Mouse (Mus musculus) heart, postnatal 36 days (tissue): Measurements from ENCODE around the gene Klhl33. TPM values are rescaled to one million over a fixed set of nuclear protein-coding genes. Genes with fewer than 3 reads are reported as not detected.
A peak's percentile ranks its signal among the peaks of the same experiment; 100 is the strongest.
"Not testable (repeated sequence)": the region's sequence is repeated elsewhere in the genome, so short reads cannot be mapped to it uniquely, and the experiment has no call there.

Source experiments
- DNase-seq, 2 experiments: peaks; one replicate each; pipeline ENCODE4 v3.0.0; 2021 to 2022
- intact Hi-C: fragments of 180-260 bp; cut with DNase I; formaldehyde crosslinking; loops from one replicate; pipeline ENCODE4 v1.15.1; 2025
- total RNA-seq, 2 experiments: library from RNA; stranded (reverse); gene quantifications; 2 replicates each; pipeline ENCODE4 v1.2.3; 2021

Klhl33 gene
- total RNA-seq: 10 to 100 TPM; 27.6 to 43.8 TPM

DNA sequence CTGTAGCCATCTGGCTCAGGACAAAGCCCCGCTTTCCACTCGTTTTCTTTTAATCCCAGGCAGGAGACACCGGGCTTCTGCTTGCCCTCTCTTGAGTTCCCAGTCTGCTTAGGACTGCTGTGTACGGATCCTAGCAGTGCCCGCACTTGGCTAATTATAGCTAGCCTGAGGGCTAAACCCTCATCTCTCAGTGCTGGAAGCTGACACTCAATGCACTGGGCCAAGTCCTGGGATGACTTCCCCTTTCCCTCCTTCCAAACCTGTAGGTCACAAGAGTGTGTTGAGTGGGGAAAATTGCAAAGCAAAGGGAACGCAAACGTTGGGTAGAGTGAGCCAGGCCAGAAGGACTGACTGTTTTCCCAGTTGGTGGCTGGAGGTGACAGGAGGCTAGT, at the start of gene Klhl33:
Gene Klhl33 (minus strand): TSS at position 134 of the 392 bp plus-strand sequence.
- intact Hi-C loops: no loop called here
- peak; percentile 26 to 43 for DNase-seq

DNA sequence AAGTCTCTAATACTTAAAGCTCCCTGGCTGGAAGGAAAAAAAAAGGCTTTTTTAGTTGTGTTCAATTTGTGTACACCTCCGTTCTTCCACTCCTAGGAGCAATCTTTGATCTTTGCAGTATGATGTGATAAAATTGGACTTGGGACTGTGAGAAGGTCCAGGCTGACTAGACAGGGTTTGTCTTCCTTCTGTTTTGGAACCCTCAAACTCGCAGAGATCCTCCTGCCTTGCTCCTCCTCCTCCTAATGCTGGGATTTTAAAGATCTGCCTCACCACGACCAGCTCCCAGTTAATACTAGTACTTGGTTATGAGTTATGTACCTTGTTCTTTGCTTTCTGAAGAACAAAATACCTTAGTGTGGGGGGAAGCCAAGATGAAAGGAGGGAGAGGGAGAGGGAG, 48.2 kb upstream of the Klhl33 start:
- intact Hi-C loops: loop anchor here (2.0 kb wide), 1 partner anchor 15 kb away; the partner anchor contains the start of genes Pip4p1 and Pnp

DNA sequence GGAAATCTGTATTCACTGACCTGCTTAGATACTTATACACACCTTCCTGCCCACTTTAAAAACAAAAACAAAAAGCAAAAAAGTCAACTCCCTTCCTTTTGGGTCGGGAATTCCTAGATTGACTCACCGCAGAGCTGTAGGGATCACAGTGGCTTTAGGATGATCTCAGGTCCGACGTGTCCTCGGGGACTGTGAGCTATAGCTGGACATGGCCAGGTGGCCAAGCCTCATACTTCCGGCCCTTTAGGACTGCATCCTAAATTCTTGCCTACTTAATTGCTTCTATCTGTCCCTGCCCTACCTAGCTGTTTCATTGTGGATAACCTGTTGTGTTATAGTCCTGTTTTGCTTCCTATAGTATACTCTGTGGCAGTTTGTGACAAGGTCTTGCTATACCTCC, 47.8 kb upstream of the Klhl33 start:
- not testable (repeated sequence) for DNase-seq
- intact Hi-C loops: loop anchor here (2.0 kb wide), 1 partner anchor 14 kb away; the partner anchor contains the start of genes Pip4p1 and Pnp

More for the DNA sequence above, 48.2 kb upstream of the Klhl33 start:
- not testable (repeated sequence) for DNase-seq

DNA sequence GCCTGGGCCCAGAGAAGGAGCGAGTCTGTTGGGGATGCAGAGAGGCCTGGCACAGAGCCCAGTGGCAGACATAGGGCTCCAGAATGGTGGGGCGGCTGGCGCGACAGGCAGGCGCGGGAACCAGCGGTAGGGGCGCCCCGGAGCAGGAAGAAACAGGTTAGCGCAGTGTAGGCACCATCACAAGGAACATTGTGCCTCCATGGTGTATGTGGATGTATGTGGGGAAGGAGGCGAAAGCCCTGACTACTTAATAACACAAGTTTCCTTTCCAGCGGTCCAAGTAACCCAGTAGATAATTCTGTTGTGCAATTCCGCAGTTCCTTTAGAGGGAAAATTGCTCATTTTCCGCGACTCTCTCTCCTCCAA, 47.3 kb upstream of the Klhl33 start:
- intact Hi-C loops: loop anchor here (2.0 kb wide), 1 partner anchor 14 kb away; the partner anchor contains the start of genes Pip4p1 and Pnp
- not testable (repeated sequence) for DNase-seq

DNA sequence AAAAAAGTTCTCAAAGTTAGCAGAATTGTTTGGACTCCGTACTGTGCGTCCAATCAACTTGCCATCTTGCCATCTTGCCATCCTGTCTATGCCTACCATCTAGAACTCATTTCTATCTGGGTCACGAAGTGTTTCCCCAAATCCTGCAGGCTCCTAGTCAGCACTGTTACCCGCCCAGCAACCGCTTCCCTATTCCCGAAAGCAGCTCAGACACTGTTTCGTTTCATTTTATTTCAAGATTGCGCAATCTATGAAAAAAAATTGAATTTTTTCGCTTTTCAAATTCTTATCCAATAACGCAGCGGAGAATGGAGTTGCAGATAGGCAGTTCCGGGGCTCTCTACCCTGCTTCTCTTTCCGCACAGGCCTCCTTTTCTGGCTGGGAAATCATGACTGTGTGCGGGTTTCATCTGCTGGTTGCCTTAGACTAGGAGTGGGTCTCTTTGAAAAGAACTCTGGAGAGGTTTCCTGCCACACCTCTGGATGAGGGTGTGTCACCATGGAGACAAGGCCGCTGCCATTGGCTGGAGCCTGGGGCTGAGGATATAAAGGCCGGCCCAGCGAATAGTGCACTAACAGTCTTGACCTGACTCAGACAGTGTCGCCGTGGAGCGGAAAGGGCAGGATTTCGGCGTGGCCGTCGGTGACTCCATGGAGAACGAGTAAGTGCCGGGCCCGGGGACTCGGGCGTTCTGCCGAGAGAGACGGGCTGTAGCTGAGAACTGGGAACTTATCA, 46.8 kb upstream of the Klhl33 start, which contains the start of gene Gm49342:
Gene Gm49342 (plus strand): TSS at position 586 of the 736 bp plus-strand sequence.
- intact Hi-C loops: loop anchor here (2.0 kb wide), 1 partner anchor 13 kb away; the partner anchor contains the start of genes Pip4p1 and Pnp

DNA sequence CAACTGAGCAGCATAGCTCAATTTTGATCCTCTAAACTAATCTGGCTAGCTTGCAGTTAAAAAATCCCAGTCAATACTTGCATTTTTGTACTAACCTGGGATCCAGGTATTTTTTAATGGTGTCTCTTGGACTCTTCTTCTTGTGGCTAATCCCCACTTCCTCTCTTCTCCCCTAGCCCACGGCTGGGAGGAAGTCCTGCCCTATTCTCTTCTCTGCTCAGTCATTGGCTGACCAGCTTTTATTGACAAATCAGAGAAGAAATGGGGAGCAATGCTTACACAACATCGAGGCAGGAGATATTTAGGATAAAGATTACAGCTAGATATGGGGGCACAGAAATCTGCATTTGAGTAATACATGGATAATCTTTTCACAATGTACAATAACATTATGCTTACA, 41.6 kb upstream of the Klhl33 start:
- intact Hi-C loops: no loop called here
- no peak for DNase-seq

More for the DNA sequence above, 46.8 kb upstream of the Klhl33 start, which contains the start of gene Gm49342:
- DNase-seq: peak; percentile 95 to 98

DNA sequence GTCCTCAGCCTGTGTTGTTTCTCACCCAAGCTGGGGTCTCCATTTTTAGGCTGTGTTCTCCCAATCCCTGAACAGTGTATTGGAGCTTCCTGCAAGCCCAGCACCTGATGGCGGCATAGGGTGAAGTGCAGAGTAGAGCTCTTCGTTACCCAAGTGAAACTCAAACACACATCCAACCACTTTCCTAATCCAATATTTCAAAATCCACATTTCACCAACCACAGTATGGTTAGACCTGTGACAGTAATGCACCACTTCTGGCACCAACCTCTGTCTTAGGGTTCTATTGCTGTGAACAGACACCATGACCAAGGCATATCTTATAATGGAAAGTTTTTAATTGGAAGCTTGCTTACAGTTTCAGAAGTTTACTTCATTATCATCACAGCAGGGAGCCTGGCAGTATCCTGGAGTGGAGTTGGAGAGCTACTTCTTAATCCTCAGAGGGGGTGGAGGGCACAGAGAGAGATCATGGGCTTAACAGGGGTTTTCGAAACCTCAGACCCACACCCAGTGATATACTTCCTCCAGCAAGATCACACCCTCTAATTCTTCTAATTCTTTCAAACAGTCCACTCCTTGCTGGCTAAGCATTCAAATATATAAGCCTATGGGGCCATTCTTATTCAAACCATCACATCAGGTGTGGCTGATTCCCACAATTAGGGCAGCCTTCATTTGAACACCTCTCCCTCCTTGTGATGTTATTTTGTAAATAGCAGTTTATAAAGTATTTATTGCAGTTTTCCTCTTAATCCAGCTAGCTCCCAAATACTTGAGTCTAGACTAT, 41.0 kb upstream of the Klhl33 start:
- intact Hi-C loops: no loop called here

DNA sequence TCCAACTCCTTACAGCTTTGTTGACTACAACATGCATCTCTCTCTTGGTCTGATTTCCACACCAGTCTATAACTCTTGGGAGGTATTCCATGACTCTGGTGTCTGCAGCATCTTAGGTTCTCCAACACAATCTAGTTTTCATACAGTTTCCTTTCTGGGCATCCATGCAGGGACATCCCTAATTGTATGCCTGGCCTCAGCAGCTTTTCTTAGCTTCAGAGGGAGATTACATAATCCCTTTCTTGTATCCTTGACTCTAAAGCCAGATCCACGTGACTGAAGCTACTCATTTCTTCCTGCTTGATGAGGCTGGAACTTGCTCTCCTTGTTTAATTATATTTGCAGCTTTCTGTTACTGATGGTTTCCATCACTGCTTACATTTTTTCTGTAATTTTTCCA, 39.3 kb upstream of the Klhl33 start:
- intact Hi-C loops: no loop called here
- DNase-seq: no peak

More for the DNA sequence above, 41.0 kb upstream of the Klhl33 start:
- DNase-seq: no peak

DNA sequence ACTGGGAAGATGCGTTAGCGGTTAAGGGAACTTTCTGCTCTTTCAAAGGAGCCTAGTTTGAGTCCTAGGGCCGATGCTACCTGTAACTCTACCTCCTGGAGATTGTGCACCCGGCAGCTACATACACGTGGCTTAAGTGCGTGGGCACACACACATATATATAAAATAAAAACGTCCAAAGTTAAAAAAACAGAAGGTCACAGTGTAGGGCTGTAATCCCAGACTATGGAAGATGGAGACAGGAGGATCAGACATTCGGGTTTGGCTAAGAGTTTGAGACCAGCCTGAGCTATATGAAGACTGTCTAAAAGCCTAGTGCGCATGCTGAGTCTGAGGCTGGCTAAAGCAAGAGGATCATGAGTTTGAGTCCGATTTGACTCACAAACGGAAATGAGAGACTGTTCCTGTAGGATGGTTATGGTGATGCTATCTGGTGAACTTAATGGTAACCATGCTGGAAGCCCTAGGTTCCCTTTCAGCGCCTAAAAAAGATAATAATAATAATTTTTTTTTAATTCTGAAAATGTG, 34.2 kb upstream of the Klhl33 start:
- intact Hi-C loops: loop anchor here (2.0 to 5.0 kb wide), 3 partner anchors 13 to 131 kb away; partner anchors contain the start of genes Gm49342 and Tep1
- DNase-seq: no peak

DNA sequence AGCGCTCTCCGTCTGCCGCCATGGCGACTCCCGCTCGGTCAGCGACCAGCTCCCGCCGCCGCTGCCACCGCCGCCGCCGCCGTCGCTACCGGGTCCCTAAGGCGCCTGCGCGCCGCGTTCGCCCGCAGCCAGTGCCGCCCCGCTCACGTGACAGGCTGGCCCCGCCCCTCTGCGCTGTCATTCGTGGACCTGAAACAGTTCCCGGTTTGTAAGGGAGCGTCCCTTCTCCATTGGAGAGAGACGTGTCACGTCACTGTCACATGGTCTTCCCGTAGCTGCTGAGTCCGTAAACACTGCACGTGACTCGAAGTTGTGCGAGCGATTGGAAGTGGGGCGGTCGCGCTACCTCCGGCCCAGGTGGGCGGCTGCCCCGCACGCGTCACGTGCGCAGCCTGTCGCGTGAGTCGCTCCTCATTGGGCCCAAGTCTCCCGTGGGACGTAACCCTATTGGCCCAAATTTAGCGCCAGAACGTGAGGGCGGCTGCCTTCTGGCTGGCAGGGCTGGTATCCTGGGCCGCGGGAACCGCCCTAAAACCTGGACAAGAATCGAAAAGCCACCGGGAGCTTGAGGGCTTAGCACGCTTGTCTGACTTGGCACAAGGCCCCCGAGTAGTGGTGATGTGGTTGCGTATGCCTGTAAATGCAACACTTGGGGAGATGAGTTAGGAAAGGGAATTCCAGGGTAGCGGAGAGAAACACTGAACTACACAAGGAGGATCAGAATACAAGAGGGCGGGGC, 33.6 kb upstream of the Klhl33 start, which contains the start of the genes Pip4p1 and Pnp:
Gene Pip4p1 (minus strand): TSS at position 103 of the 739 bp plus-strand sequence.
Gene Pnp (plus strand): TSS at position 329 of the 739 bp plus-strand sequence.
- DNase-seq: peak; percentile 99
- intact Hi-C loops: loop anchor here (2.0 to 5.0 kb wide), 3 partner anchors 14 to 131 kb away; partner anchors contain the start of genes Gm49342 and Tep1

DNA sequence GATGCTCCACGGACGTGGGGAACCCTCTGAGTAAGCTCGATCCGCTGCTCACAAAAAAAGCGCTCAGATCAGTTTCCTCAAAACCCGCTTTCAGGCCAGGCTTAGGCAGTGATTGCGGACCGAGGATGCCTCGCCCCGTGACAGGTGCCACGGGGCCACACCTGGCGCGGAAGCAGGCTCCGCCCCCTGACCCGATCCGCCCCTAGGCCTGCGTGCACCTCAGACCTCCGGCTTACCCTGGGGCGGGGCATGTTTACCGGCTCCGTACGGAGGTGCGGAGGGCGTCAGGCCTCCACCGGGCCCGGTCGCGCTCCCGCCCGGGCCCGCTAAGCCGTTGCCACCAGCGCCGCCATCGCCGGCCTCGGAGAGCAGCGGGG, 33.1 kb upstream of the Klhl33 start:
- DNase-seq: no peak
- intact Hi-C loops: loop anchor here (2.0 to 5.0 kb wide), 3 partner anchors 14 to 132 kb away; partner anchors contain the start of genes Gm49342 and Tep1

DNA sequence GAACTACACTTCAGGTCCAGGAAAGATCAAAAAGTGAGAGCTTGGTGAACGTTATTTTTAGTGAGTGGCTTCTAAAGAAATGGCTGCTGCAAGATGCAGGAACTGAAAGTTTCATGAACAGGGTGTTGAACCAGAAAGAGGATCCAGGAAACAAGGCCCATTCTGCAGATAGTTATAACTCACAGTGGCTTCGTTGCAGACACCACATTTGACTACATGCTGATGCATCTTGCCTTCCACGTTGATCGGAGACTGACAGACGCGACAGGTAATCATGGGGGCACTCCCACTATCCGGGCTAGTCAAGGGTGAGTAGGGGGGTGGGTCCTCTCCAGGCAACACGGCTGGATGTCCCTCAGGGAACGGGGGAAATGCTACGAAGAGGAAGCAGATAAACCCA, 32.6 kb upstream of the Klhl33 start:
- DNase-seq: peak in 1 of 2 experiments; percentile 10
- intact Hi-C loops: loop anchor here (2.0 to 5.0 kb wide), 4 partner anchors 15 to 132 kb away; partner anchors contain the start of genes Ccnb1ip1, Gm49342, Parp2 and Tep1

DNA sequence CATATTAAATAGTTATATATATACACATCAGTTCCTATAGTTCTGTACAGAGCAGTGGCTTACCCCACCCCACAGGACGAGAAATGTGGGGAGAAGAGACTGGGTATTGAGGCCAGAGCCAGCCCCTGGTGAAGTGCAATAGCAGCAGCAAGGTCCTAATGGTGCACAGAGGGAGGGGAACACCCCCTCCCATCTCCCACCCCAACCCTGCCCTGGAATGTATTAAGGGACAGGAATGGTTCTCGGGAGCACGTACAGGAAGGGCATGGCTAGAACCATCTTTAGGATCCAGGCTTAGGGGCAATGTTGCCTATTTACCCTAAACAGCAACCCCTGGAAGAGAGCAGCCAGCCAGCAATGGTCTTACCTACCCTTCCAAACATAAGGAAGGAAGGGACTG, 30.1 kb upstream of the Klhl33 start:
- no peak for DNase-seq
- intact Hi-C loops: loop anchor here (5.0 kb wide), 1 partner anchor 120 kb away; the partner anchor contains the start of genes Ccnb1ip1 and Parp2

DNA sequence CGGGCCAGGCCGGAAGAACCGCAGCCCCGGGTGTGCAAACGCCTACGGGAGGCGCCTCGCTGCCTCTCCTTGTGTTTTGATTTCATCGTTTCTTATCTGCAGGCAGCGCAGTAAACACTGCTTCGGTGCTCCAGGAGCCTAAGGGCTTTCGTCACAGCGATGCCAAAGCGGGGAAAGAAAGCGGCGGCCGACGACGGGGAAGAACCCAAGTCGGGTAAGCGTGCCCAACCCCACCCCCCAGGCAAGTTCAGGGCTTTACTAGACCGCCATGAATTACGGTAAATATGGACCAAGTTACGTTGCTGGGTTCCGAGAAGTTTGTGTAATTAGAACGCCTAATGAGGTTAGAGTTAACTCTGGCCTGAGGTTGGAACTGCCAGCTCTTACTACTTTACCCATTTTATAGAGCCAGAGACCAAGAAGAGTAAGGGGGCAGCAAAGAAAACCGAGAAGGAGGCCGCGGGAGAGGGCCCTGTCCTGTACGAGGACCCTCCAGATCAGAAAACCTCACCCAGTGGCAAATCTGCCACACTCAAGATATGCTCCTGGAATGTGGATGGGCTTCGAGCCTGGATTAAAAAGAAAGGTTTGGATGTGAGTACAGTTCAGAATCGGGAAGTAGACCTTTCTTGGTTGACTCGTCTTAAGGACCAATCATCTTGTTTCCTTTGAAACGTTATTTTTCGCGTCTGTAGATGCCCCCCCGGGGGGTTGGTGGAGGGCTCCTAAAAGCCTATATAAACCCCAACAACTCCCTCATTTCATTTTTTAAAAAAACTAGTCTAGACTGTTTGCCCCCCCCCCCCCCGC, 28.0 kb upstream of the Klhl33 start:
- intact Hi-C loops: loop anchor here (5.0 kb wide), 1 partner anchor 118 kb away; the partner anchor contains the start of genes Ccnb1ip1 and Parp2
- peak in 1 of 2 experiments; percentile 8 for DNase-seq

DNA sequence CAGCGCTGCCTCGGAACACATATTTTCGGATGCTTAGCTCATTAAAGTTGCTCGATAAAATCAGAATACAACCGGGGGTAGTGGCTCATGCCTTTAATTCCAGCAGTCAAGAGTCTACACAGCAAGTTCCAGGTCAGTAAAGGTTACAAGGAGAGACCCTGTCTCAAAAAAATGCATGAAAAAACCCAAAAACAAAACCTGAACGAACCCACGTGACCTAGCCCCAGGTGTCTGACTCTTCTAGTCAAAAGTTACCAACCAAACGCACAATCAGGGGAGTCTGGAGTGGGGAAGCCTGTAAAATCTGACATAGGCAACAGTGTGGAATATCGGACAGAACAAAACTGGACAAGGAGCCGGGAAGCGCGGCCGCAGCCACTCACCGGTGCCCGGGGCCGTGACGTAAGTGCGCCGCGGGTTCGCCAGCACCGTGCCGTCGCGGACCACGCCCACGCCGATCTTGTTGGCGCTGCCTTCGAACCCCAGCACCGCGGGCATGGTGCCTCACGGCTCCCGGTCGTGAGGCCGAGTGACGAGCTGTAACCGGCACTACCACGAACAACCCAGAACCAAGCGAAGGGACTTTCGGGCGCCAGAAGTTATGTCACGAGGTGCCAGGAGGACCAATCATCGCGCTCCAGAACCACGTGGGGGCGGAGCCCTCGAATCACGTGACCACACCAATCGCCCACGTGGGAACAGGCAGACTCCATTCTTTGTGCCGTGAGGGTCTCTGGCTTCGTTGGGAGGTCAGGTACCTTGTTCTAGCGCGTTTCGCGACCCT, 27.2 kb upstream of the Klhl33 start, which contains the start of the genes Osgep and Apex1:
Gene Osgep (minus strand): TSS at position 613 of the 784 bp plus-strand sequence.
Gene Apex1 (plus strand): TSS at position 688 of the 784 bp plus-strand sequence.
- DNase-seq: peak; percentile 93 to 96
- intact Hi-C loops: loop anchor here (5.0 kb wide), 1 partner anchor 117 kb away; the partner anchor contains the start of genes Ccnb1ip1 and Parp2

DNA sequence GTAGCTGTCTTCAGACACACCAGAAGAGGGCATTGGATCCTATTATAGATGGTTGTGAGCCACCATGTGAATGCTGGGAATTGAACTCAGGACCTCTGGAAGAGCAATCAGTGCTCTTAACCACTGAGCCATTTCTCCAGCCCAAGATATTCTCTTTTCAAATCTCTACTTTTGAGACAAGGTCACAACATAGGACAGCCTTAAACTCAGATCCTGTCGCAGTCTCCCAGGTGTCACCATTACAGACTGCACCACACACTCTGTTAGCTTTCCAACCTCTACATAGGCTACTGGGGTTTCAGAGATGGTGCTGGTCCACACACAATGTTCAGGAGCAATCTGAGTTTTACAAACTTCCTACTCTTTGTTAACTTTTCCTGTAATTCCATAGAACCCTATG, 26.1 kb upstream of the Klhl33 start:
- intact Hi-C loops, DNase-seq: not testable (repeated sequence)

DNA sequence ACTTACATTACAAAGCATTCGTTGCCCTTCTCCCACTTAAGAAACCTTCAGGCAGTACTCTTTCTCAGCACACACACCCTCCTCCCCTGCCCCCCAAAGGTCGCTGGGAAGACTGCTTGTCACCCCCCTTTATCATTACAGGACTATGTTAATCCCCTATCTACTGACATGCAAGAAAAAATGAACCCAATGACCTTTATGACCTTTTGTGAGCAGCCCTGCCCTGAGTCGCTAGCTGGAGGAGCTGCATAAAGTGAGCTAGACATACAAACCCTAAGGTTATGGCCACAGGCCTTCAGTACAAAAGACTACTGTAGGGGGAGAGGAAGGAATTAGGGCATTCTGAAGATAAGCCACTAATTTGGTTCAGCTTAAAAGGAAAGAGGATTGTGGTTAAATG, 14.0 kb upstream of the Klhl33 start:
- intact Hi-C loops: no loop called here
- no peak for DNase-seq

DNA sequence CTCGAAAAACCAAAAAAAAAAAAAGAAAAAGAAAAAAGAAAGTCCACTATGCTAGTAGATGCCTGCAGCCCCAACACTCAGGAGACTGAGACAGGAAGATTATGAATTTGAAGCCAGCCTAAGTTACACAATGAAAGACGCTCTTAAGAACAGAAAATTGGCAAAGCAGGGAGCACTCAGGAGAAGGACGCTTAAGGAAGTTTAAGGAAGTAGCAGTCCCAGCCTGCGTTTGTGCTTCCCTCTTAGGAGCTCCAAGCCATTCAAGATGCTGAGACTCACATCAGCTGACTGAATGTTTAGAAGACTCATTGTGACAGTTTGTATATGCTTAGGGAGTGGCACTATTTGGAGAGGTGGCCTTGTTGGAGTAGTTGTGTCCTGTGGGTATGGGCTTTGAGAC, 10.8 kb upstream of the Klhl33 start:
- DNase-seq: no peak
- intact Hi-C loops: no loop called here
